Mouse (Mus musculus): Measurements from ENCODE around the gene Olfr1150-ps1. TPM values are rescaled to one million over a fixed set of nuclear protein-coding genes. Genes with fewer than 3 reads are reported as not detected.

Olfr1150-ps1 gene
- not detected for total RNA-seq (2021)
- long read RNA-seq, experiment 1 = 0 reads
- long read RNA-seq, experiment 2 = 0 reads

DNA sequence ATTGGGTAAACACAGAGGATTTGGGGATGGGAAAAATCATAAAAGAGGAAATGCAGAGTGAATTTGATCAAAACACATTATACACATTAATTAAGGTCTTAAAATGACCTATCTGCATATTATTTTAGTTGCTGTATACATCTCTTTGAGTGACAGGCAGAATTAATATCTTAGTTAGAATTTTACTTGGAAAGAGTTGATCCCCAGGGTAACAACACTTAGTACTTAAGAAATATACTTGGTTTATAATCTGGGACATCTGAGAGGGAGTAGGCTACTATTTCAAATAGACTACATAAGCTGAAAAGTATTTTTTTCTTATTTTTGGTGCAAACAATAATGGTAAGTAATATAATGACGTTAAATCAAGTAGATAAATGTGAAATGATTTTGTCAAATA lies at the start of gene Olfr1150-ps1:
Olfr1150-ps1 (plus strand) TSS at position 301 of the 400 bp plus-strand sequence.
- no peak for TF ChIP-seq CTCF (IDR thresholded peaks at IDR 0.05)
- no peak for DNase-seq
- no peak within 1 kb of the TSS for H3K4me3 ChIP-seq
- intact Hi-C loops (cut with DNase I) = no loop called here
- H3K27ac ChIP-seq = no peak within 1 kb of the TSS

DNA sequence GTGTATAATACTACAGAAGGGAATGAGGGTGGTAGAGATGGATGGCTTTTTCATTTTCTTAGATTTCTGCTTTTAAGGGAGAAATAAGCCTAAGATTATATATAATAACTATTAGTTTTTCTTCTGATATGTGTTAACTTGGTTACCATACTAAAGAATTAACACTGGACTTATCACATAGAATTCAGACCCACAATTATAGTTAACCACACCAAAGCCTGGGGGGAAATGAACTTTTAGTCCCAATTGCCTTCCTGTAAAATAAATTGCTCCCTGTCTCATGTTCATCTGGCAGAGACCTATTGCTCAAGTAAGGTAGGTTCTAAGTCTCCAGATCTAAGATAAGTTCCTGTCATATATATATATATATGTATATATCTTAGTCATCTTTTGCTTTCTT lies 43.5 kb upstream of the Olfr1150-ps1 start, which contains the start of gene Olfr1143:
Olfr1143 (plus strand) TSS at position 301 of the 400 bp plus-strand sequence.
- DNase-seq = no peak
- H3K4me3 ChIP-seq = no peak within 1 kb of the TSS
- no peak for TF ChIP-seq CTCF (IDR thresholded peaks at IDR 0.05)
- intact Hi-C loops (cut with DNase I) = no loop called here
- H3K27ac ChIP-seq = no peak within 1 kb of the TSS

DNA sequence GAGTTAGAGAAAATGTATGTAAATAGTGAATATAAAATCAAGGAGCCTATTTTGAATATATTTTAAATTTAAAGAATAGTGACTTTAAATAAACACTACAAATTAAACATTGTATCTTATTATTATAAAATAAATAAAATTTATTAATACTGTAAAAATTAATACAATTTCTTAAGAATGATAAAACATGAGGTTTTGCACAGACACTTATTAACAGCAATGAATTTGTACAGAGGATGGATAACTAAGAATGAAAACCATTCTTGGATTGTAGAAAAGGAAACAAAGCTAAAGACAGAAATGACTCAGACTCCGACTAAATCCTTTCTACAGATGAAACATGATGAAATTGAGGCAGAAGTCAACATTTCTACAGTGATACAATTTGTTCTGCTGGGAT lies 34.3 kb upstream of the Olfr1150-ps1 start, which contains the start of gene Olfr1145:
Olfr1145 (plus strand) TSS at position 301 of the 400 bp plus-strand sequence.
- no peak for TF ChIP-seq CTCF (IDR thresholded peaks at IDR 0.05)
- intact Hi-C loops (cut with DNase I) = no loop called here
- Histone ChIP-seq H3K27ac (no peak within 1 kb of the TSS), H3K4me3 (no peak within 1 kb of the TSS)
- no peak for DNase-seq

DNA sequence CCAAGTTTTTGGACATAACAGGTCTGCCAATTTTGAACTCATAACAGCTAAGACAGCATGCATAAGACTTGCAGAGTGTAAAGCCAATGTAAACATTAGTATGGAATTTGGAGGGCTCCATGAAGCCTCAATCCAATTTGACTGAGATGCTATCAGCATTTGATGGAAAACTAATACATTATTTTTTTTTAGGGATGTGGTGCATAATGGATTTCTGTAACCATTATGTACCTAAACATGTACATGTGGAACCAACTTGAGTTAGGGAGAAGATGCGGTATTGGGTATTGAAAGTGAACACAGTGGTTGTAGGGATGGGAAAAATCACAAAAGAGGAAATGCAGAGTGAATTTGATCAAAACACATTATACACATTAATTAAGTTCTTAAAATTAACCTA lies 13.6 kb upstream of the Olfr1150-ps1 start, which contains the start of gene Olfr1148:
Olfr1148 (plus strand) TSS at position 301 of the 400 bp plus-strand sequence.
- intact Hi-C loops (cut with DNase I) = no loop called here
- DNase-seq = no peak
- Histone ChIP-seq H3K27ac (no peak within 1 kb of the TSS), H3K4me3 (no peak within 1 kb of the TSS)
- TF ChIP-seq CTCF (IDR thresholded peaks at IDR 0.05) = no peak

DNA sequence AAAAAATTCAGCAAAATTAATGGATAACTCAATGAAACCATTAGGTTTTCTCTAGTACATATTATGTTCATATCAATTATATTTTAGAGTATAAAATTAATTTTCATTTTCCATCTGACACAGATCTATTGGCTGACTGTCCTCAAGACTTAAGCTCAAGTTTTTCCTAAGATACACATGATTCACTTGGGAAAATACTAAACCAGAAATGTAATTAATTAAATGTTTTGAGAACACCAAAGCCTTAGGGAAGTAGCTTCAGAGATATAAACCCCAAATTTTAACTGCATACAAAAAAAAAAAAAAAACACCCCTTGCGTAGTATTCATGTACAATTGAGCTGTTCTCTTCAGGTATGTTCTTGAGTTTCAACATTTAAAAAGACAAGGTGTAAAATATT lies 11.8 kb downstream of the Olfr1150-ps1 start, which contains the start of gene Olfr1151:
Olfr1151 (plus strand) TSS at position 301 of the 400 bp plus-strand sequence.
- no peak for TF ChIP-seq CTCF (IDR thresholded peaks at IDR 0.05)
- intact Hi-C loops (cut with DNase I) = no loop called here

GRCm38 (mm10) chr2:87866192-87866591 lies 22.4 kb downstream of the Olfr1150-ps1 start, which contains the start of gene Olfr1152:
Gene Olfr1152, plus strand, starts transcription at chr2:87866492.
- TF ChIP-seq CTCF (IDR thresholded peaks at IDR 0.05) = no peak
- Histone ChIP-seq H3K4me3 (no peak within 1 kb of the TSS), H3K27ac (no peak within 1 kb of the TSS)
- intact Hi-C loops (cut with DNase I) = no loop called here
- no peak for DNase-seq

More for the DNA sequence above, 11.8 kb downstream of the Olfr1150-ps1 start, which contains the start of gene Olfr1151:
- H3K4me3 ChIP-seq = no peak within 1 kb of the TSS
- DNase-seq = no peak
- H3K27ac ChIP-seq = no peak within 1 kb of the TSS

GRCm38 (mm10) chr2:87894662-87895061 lies 50.9 kb downstream of the Olfr1150-ps1 start, which contains the start of gene Olfr1153:
Gene Olfr1153, plus strand, starts transcription at chr2:87894962.
- no peak within 1 kb of the TSS for H3K4me3 ChIP-seq
- DNase-seq = no peak
- intact Hi-C loops (cut with DNase I) = no loop called here
- no peak for TF ChIP-seq CTCF (IDR thresholded peaks at IDR 0.05)
- H3K27ac ChIP-seq = no peak within 1 kb of the TSS

Other genes with a start within 250 kb of the Olfr1150-ps1 start
- gene Olfr1130, start 237.8 kb upstream of the Olfr1150-ps1 start, total RNA-seq (2021) = not detected
- not detected for gene Olfr1131, start 216.9 kb upstream of the Olfr1150-ps1 start, total RNA-seq (2021)
- gene Olfr1132, start 206.5 kb upstream of the Olfr1150-ps1 start, total RNA-seq (2021) = not detected
- not detected for gene Olfr1133, start 196.6 kb upstream of the Olfr1150-ps1 start, total RNA-seq (2021)
- not detected for gene Olfr1134, start 185.5 kb upstream of the Olfr1150-ps1 start, total RNA-seq (2021)
- gene Olfr1135, start 170.3 kb upstream of the Olfr1150-ps1 start, total RNA-seq (2021) = not detected
- gene Olfr1136, start 150.0 kb upstream of the Olfr1150-ps1 start, total RNA-seq (2021) = not detected
- gene Olfr1137, start 130.8 kb upstream of the Olfr1150-ps1 start, total RNA-seq (2021) = not detected
- not detected for gene Olfr1138, start 104.0 kb upstream of the Olfr1150-ps1 start, total RNA-seq (2021)
- gene Olfr1140, start 100.2 kb upstream of the Olfr1150-ps1 start, total RNA-seq (2021) = not detected
- gene Olfr1141, start 90.0 kb upstream of the Olfr1150-ps1 start, total RNA-seq (2021) = not detected
- gene Olfr152, start 64.5 kb upstream of the Olfr1150-ps1 start, total RNA-seq (2021) = not detected
- not detected for gene Olfr1143, start 43.4 kb upstream of the Olfr1150-ps1 start, total RNA-seq (2021)
- gene Olfr1145, start 34.2 kb upstream of the Olfr1150-ps1 start, total RNA-seq (2021) = not detected
- not detected for gene Olfr1148, start 13.5 kb upstream of the Olfr1150-ps1 start, total RNA-seq (2021)
- gene Olfr1151, start 11.9 kb downstream of the Olfr1150-ps1 start, total RNA-seq (2021) = not detected
- gene Olfr1152, start 22.5 kb downstream of the Olfr1150-ps1 start, total RNA-seq (2021) = not detected
- gene Olfr1153, start 51.0 kb downstream of the Olfr1150-ps1 start, total RNA-seq (2021) = not detected
- not detected for gene Olfr1154, start 61.2 kb downstream of the Olfr1150-ps1 start, total RNA-seq (2021)
- not detected for gene Olfr1155, start 101.1 kb downstream of the Olfr1150-ps1 start, total RNA-seq (2021)
- not detected for gene Olfr1156, start 109.1 kb downstream of the Olfr1150-ps1 start, total RNA-seq (2021)
- gene Olfr1157, start 124.3 kb downstream of the Olfr1150-ps1 start, total RNA-seq (2021) = not detected
- gene Olfr74, start 130.7 kb downstream of the Olfr1150-ps1 start, total RNA-seq (2021) = not detected
- gene Olfr1158, start 146.1 kb downstream of the Olfr1150-ps1 start, total RNA-seq (2021) = not detected
- gene Olfr1160, start 164.3 kb downstream of the Olfr1150-ps1 start, total RNA-seq (2021) = not detected
- gene Olfr1161, start 178.8 kb downstream of the Olfr1150-ps1 start, total RNA-seq (2021) = not detected
- not detected for gene Olfr73, start 193.7 kb downstream of the Olfr1150-ps1 start, total RNA-seq (2021)
- gene Olfr1162, start 207.1 kb downstream of the Olfr1150-ps1 start, total RNA-seq (2021) = not detected
- gene Olfr1163, start 227.8 kb downstream of the Olfr1150-ps1 start, total RNA-seq (2021) = not detected
- gene Olfr1164, start 250.0 kb downstream of the Olfr1150-ps1 start, total RNA-seq (2021) = not detected

Measured in gastrocnemius, adult 2 months (tissue).